Mouse (Mus musculus): ENCODE measurements at regions not wholly inside any gene's neighbourhood (a gene's known extent, or its start where the extent isn't known, plus 50 kb on each side); places are given as distances from the start of the nearest gene placed in this dataset.

DNA sequence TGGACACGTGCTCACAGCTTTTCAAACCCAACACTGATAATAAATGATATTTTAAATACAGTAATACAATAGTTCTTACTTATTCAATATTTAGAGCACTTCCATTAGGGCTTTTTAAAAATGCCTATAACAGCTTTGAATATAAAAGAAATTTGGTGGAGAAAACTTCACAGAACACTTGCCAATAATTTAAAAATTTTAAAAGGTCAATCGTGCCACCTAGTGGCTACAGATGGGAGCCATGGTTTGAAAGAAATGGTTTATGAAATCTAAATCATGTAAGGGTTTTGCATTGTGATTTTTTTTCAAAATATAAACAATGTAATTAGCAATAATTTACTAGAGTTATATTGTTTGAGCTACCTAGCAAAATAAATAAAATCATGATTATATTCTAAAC, 541.6 kb downstream of the Arl4a start:
- TF ChIP-seq POLR2A (IDR thresholded peaks at IDR 0.05; ENCODE audit: control insufficient read depth, extremely low read depth, insufficient read depth, low read length, poor library complexity) (no peak), CTCF (IDR thresholded peaks at IDR 0.05; ENCODE audit: borderline replicate concordance, control insufficient read depth, extremely low read depth, insufficient read depth, low read length, poor library complexity) (no peak)

All from thymus, adult 2 months (tissue).